Mouse (Mus musculus) liver, embryonic 14.5 days (tissue): ENCODE results near the gene Mfsd4b1. TPM values are rescaled to one million over a fixed set of nuclear protein-coding genes. Genes with fewer than 3 reads are reported as not detected.

Experiments
- ATAC-seq: fragments of 200-750 bp; cut with Nextera tagmentation; 2 replicates; pipeline ENCODE4 v1.8.0; 2017; ENCODE audit warnings: moderate number of reproducible peaks, mild to moderate bottlenecking, moderate library complexity; ENCODE audit not compliant: insufficient read depth
- DNase-seq, 3 experiments: peaks; one replicate each; pipeline ENCODE4 v3.0.0-alpha.2; 2012 to 2013; ENCODE audit warnings: low read depth in 3 of 3, low spot score in 3 of 3
- H3K27ac ChIP-seq: fragments of 300-500 bp; sonication (generic); 2 replicates; pipeline ENCODE4 v1.5.1; 2014; ENCODE audit warnings: moderate library complexity, mild to moderate bottlenecking, control low read depth, inconsistent platforms
- H3K27me3 ChIP-seq: fragments of 300-500 bp; sonication (generic); 2 replicates; pipeline ENCODE4 v1.6.1; 2014; ENCODE audit warnings: mild to moderate bottlenecking, low read length, moderate library complexity; ENCODE audit not compliant: control insufficient read depth, insufficient read depth
- H3K36me3 ChIP-seq: fragments of 300-500 bp; sonication (generic); replicated peaks from 2 replicates; pipeline ENCODE4 v1.6.1; 2014; ENCODE audit warnings: low read depth; ENCODE audit not compliant: control insufficient read depth, insufficient read depth
- H3K4me1 ChIP-seq, 2 experiments: fragments of 200-500 bp in 1 of 2; fragments of 300-500 bp in 1 of 2; sonication (generic) in 1 of 2; replicated peaks; 2 replicates each; pipeline ENCODE4 v1.6.1; 2012 to 2014; ENCODE audit warnings: antibody characterized with exemption in 1 of 2, inconsistent platforms in 1 of 2, low read length in 1 of 2; ENCODE audit not compliant: control insufficient read depth in 2 of 2, insufficient read depth in 2 of 2
- H3K4me2 ChIP-seq: fragments of 300-500 bp; sonication (generic); 2 replicates; pipeline ENCODE4 v1.6.1; 2014; ENCODE audit warnings: low read depth, mild to moderate bottlenecking, control low read depth, moderate library complexity
- H3K4me3 ChIP-seq, 2 experiments: fragments of 200-500 bp in 1 of 2; fragments of 300-500 bp in 1 of 2; sonication (generic) in 1 of 2; 2 replicates each; pipeline ENCODE4 v1.5.1; 2012 to 2014; ENCODE audit warnings: low read depth in 2 of 2, low read length in 2 of 2, mild to moderate bottlenecking in 2 of 2, control low read depth in 1 of 2, inconsistent platforms in 1 of 2, moderate library complexity in 1 of 2; ENCODE audit not compliant: insufficient read depth in 1 of 2
- H3K9ac ChIP-seq: fragments of 300-500 bp; sonication (generic); replicated peaks from 2 replicates; pipeline ENCODE4 v1.6.1; 2014; ENCODE audit warnings: mild to moderate bottlenecking, control low read depth, moderate library complexity
- H3K9me3 ChIP-seq: fragments of 300-500 bp; sonication (generic); 2 replicates; pipeline ENCODE4 v1.6.1; 2016; ENCODE audit warnings: low read length, mixed read lengths; ENCODE audit not compliant: control insufficient read depth
- CTCF ChIP-seq: IDR thresholded peaks from 2 replicates; pipeline ENCODE4 v1.5.1; 2016; ENCODE audit warnings: antibody characterized with exemption, low read depth, control low read depth
- EP300 ChIP-seq: IDR thresholded peaks from 2 replicates; pipeline ENCODE4 v1.6.1; 2016; ENCODE audit warnings: antibody characterized with exemption, low read depth
- WGBS: fragments of 180-500 bp; shearing (Covaris S2); extraction: QIAGEN DNeasy Blood & Tissue Kit; methylation state at CpG from one replicate; pipeline ENCODE4 v1.1.7; 2014; ENCODE audit not compliant: insufficient replicate concordance; 5-methylcytosine and 5-hydroxymethylcytosine counted together
- polyA plus RNA-seq, 2 experiments: library from polyadenylated mRNA; depleted of rRNA in 1 of 2; stranded (reverse) in 1 of 2; unstranded in 1 of 2; fragments of >200 nt; fragmentation: Nextera tagmentation in 1 of 2; extraction: Ambion mirVana in 1 of 2; gene quantifications; 2 replicates each; pipeline versions ENCODE4 v1.2.1 to v1.2.3; 2012 to 2014

Mfsd4b1 gene
- polyA plus RNA-seq, 2 experiments, result 0.22 to 0.60 TPM

DNA sequence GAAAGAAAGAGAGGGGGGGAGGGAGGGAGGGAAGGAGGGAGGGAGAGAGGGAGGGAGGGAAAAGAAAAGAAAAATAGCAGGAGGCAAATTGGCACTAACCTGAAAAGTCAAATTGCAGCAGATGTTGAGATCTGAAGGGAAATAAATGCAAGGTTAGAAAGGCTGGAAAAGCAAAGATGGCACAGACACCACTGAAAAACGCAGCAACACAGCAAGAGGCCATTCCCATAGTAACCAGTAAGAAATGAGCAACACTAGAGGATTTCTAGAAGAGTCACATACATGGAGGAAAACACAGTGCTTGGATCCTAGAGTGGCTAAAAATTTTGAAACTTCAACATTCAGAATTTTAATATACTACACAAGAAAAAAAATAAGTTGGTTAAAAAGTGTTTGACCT lies 42.5 kb upstream of the Mfsd4b1 start:
- H3K9me3 ChIP-seq, result no peaks in the 10 kb centered on the region
- H3K27me3 ChIP-seq, result no peaks in the 10 kb centered on the region
- peaks cover 16% of the 10 kb centered on the region for H3K36me3 ChIP-seq
- no peak for ATAC-seq
- no peak overlapping the region for H3K9ac ChIP-seq
- no peak for DNase-seq
- 71% methylated on average over 1 of the region's 1 CpGs for WGBS
- no peak overlapping the region for H3K27ac ChIP-seq
- H3K4me2 ChIP-seq, result no peak overlapping the region
- no peak overlapping the region for H3K4me3 ChIP-seq
- TF ChIP-seq EP300 (no peak), CTCF (no peak)
- H3K4me1 ChIP-seq, result peaks cover 0 to 17% of the 10 kb centered on the region in 2 experiments; a peak in 3 of 4 replicates

DNA sequence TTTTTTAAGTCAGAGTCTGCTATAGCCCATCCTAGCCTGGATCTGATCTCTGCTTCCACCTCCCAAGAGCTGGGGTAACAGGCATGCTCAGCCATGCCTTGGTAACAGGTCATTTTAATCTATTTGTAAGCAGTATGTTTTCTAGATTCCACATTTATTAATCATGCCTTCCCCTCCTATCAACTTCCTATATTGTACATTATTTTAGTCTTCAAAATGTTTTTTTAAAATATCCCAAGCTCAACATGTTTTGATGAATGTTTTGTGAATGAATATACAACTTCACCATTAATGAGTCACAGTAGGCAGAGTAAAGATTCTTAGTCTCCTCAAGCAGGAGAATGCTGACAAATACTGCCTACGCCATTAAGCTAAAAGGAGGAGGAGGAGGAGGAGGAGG lies 42.0 kb upstream of the Mfsd4b1 start:
- no peak for TF ChIP-seq CTCF
- no peak for TF ChIP-seq EP300

DNA sequence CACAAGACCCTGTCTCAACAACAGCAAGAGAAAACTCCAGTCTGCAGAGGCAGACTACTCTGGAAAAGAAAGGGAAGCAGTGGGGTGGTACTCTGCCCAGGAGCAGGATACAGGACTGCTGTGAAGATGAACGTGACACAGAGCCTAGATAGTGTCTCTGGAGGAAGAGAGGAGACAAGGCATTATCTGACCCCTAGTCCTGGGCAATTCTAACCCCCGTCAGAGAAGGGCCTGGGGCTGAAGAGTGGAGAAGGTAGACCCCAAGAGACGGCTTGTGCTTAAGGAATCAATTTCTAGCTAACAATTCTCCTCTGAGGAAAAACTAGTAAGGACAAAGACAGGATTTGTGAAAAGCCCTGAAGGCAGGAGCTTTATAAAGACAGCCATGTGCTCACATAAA lies 40.3 kb upstream of the Mfsd4b1 start:
- H3K4me2 ChIP-seq, result no peak overlapping the region
- ATAC-seq, result no peak
- no peak overlapping the region for H3K27ac ChIP-seq
- H3K9me3 ChIP-seq, result no peaks in the 10 kb centered on the region
- peaks cover 16% of the 10 kb centered on the region for H3K36me3 ChIP-seq
- DNase-seq, result no peak
- H3K4me1 ChIP-seq, result peaks cover 0 to 14% of the 10 kb centered on the region in 2 experiments; a peak in 2 of 4 replicates
- no peak overlapping the region for H3K9ac ChIP-seq
- H3K27me3 ChIP-seq, result no peaks in the 10 kb centered on the region
- no peak overlapping the region for H3K4me3 ChIP-seq
- TF ChIP-seq EP300 (no peak), CTCF (no peak)
- 54% methylated on average over 3 of the region's 3 CpGs for WGBS

More for the DNA sequence above, 42.0 kb upstream of the Mfsd4b1 start:
- ATAC-seq, result no peak
- no peak overlapping the region for H3K4me3 ChIP-seq
- no peak overlapping the region for H3K27ac ChIP-seq
- DNase-seq, result no peak
- no peaks in the 10 kb centered on the region for H3K9me3 ChIP-seq
- no CpG with 5 or more reads among the region's 1 CpGs for WGBS
- no peak overlapping the region for H3K4me2 ChIP-seq
- peaks cover 17% of the 10 kb centered on the region for H3K36me3 ChIP-seq
- H3K4me1 ChIP-seq, result peaks cover 0 to 17% of the 10 kb centered on the region in 2 experiments; a peak in 3 of 4 replicates
- no peak overlapping the region for H3K9ac ChIP-seq
- no peaks in the 10 kb centered on the region for H3K27me3 ChIP-seq

DNA sequence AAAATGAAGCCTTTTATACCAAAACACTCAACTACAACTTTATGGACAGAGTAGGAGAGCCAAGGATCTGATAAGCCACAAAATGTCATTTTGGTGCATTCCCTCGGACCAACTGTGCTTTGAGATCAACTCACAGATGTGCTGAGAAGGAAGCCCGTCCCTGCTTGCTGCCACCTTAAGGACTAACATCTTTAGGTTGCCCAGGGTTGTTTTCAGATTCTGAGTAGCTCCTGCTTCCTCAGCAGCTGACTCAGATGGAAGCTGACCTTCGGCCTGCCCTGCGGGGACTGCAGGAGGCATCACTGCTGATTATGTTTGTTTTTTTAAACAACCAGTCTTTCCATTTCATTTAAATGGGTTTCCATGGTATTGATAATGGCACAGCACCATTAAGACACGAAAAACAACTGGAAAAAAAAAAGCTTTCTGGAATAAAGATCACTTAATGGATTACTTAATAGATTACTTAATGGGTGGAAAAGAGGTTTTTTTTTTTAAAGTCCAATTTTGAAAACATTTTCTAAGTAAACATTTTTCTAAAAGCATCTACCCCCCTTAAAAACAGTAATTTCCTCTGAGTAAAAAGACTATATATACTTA lies 38.3 kb upstream of the Mfsd4b1 start:
- 56% methylated on average over 5 of the region's 5 CpGs for WGBS

DNA sequence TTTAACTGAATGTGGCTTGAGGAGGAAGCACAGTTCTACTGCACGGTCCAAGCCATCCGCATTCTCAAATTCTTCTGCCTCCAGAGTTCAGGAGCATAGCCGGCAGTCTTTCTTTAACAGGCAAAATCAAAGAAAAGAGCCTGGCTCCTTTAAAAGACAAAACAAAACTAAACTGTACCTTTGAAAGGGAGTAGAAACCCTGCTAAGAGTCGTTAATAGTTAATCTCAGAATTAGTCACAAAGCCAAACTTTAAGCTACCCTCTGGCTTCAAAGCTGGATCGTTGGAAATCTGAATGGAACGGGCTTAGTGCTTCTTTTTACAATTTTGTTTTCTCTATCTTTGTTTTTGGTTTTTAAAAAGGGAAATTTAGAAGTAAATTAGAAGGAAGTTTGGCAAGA lies 37.7 kb upstream of the Mfsd4b1 start:
- H3K27ac ChIP-seq, result peak overlapping the region; percentile 14; the same call in 1 of the 2 replicates
- TF ChIP-seq EP300, result no peak
- TF ChIP-seq CTCF, result no peak
- ATAC-seq, result no peak
- peak overlapping the region; percentile 23; the same call in 1 of the 2 replicates for H3K4me2 ChIP-seq
- H3K4me3 ChIP-seq, result no peak overlapping the region
- no peaks in the 10 kb centered on the region for H3K27me3 ChIP-seq
- WGBS, result 82% methylated on average over 6 of the region's 6 CpGs
- no peaks in the 10 kb centered on the region for H3K9me3 ChIP-seq
- H3K9ac ChIP-seq, result no peak overlapping the region
- H3K4me1 ChIP-seq, result peaks cover 0 to 5% of the 10 kb centered on the region in 2 experiments; a peak in 1 of 4 replicates
- H3K36me3 ChIP-seq, result peaks cover 16% of the 10 kb centered on the region
- DNase-seq, result no peak

More for the DNA sequence above, 38.3 kb upstream of the Mfsd4b1 start:
- no peak overlapping the region for H3K9ac ChIP-seq
- ATAC-seq, result no peak
- TF ChIP-seq CTCF, result no peak
- TF ChIP-seq EP300, result no peak
- H3K27ac ChIP-seq, result peak overlapping the region; percentile 14; the same call in 1 of the 2 replicates
- H3K4me1 ChIP-seq, result peaks cover 0 to 7% of the 10 kb centered on the region in 2 experiments; a peak in 1 of 4 replicates
- H3K9me3 ChIP-seq, result no peaks in the 10 kb centered on the region
- no peak overlapping the region for H3K4me3 ChIP-seq
- no peaks in the 10 kb centered on the region for H3K27me3 ChIP-seq
- H3K36me3 ChIP-seq, result peaks cover 16% of the 10 kb centered on the region
- no peak for DNase-seq
- peak overlapping the region; percentile 23; the same call in 1 of the 2 replicates for H3K4me2 ChIP-seq
